Mouse (Mus musculus): Measurements from ENCODE around the gene Gkap1.
A peak's percentile ranks its signal among the peaks of the same experiment; 100 is the strongest.

Gkap1 gene

DNA sequence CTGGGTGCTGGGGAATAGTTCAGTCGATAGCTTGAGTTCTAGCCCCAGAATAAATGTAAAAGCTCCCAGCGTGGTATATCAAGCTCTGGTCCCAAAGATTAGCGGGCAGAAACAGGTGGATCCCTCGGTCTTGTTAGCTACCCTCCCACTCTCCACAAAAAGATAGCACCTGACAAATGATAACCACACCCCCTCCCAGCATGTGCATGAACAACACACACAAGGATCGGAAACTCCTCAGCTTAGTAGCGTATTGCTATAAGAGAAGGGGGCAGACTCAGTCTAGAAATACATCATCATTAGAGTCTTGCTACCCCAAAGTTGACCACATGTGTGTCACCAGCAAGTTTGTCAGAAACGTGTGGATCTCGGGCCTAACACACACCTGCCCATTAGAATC is at the start of gene Gkap1:
Gene Gkap1 (minus strand): TSS at position 101 of the 400 bp plus-strand sequence.
- no peak for DNase-seq (ENCODE audit: low spot score in 2 of 2)

DNA sequence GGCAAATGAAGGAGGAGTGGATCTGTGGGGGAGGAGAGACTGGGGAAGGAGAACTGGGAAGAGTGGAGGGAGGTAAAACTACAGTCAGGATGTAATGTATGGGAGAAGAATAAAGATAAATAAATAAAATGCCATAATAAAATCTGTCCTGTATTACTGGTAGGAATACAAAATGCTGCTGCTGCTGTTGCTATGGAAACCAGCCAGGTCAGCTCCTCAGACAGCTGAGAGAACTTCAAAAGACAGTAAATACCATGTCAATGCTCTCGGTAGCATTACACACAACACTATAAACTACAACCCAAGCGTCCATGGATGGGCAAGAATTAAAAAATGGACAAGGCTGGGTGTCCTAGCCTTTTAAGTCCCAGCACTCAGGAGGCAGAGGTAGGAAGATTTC is 42.3 kb upstream of the Gkap1 start:
- no peak for DNase-seq (ENCODE audit: low spot score in 2 of 2)

DNA sequence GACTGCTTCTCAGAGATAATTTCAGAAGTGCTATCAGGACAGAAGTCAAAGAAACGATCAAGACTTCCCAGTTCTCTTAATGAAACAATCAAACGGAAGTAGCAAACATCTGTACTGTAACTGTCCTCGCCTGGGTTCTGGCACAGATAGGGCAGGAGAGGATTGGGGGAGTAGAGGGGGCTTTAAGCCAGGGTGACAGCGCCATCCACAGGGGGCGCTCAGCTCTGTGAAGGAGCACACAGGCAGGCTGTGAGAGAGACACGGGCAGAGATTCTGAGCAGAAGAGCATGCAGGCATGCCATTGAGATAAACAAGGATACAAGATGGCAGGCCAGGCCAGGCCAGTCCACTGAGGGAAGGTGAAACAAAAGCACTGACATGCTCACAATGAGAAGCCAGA is 39.5 kb upstream of the Gkap1 start:
- no peak for DNase-seq (ENCODE audit: low spot score in 2 of 2)

- DNase-seq (ENCODE audit: low spot score in 2 of 2): no peak
These were observed 38.3 kb upstream of the Gkap1 start for GRCm38 (mm10) chr13:58313758-58314157.

- DNase-seq (ENCODE audit: low spot score in 2 of 2): no peak
These were observed 35.9 kb upstream of the Gkap1 start for GRCm38 (mm10) chr13:58311351-58311750.

- no peak for DNase-seq (ENCODE audit: low spot score in 2 of 2)
These were observed 34.0 kb upstream of the Gkap1 start for GRCm38 (mm10) chr13:58309499-58309898.

DNA sequence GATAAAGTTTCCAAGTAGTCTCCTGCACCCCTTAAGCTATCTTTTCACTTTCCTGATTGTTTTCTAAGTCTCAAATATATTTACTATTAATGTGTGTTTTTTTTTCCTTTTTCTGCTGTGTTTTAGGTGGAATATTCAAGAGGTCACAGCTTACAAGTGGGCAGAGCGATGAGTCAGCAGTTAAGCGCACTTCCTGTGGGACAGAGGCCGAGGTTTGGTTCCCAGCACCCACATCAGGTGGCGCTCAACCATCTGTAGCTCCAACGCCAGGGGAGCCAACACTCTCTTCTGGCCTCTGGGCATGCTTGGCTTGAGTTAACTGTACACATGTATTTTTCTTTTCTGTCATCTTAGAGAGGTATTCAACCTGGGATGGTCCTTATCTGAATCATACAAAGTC is 32.0 kb upstream of the Gkap1 start:
- DNase-seq (ENCODE audit: low spot score in 2 of 2): no peak

GRCm38 (mm10) chr13:58305230-58305629 is 29.7 kb upstream of the Gkap1 start:
- DNase-seq (ENCODE audit: low spot score in 2 of 2): no peak

DNA sequence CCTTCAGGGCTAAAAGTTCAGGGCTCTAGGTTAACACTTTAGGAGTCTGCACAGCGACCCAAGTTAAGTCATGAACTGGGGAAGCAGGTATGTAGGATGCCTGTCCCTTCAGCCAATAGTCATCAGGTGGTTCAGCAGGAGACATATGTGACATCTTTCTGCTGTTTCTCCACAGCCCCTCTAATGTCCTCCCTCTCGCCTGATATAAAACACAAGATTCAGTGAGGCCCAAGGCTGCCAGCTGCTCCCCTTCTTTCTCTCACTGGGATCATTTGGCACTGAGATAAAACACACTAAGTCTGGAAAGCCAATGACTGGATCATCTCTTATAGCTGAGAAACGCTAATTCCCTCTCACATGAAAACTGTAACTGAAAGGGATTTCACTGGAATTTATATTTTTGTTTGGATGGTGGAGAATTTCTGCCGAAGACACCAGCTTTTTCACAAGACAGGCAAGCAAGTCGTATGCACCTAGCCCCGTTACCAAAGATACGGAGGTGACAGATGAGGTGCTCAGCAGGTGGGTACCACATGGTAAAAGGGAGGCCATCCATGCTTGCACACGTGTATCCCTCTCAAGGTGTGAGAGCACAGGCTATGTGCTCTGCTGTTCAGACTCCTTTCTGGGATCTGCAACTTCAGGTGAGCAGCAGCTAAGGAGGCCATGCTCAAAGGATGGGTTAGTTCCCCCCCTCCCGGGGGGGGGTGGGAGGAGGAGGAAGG is 27.1 kb upstream of the Gkap1 start:
- DNase-seq (ENCODE audit: low spot score in 2 of 2): no peak

- DNase-seq (ENCODE audit: low spot score in 2 of 2): no peak
These were observed 26.5 kb upstream of the Gkap1 start for GRCm38 (mm10) chr13:58301961-58302360.

- no peak for DNase-seq (ENCODE audit: low spot score in 2 of 2)
These were observed 23.3 kb upstream of the Gkap1 start for GRCm38 (mm10) chr13:58298756-58299155.

DNA sequence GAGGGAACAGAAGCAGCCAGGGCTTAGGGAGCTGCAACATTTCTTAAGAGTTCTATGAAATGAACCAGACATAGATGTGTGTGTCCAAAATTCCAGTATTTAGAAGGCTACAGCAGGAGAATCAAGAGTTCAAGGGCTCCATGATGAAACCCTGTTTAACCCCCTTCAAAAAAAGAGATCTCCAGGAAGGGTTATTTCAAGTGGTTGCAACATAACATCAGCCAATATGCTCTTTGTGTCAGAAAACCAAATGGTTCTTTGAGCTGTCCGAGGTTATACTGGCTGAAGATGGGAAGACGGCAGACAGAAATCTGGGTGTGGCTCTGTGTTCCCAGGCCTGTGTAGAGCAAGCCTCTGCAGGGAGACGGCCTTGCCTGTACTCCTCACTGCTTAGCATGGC is 20.1 kb upstream of the Gkap1 start:
- DNase-seq (ENCODE audit: low spot score in 2 of 2): no peak

- DNase-seq (ENCODE audit: low spot score in 2 of 2): no peak
These were observed 17.3 kb upstream of the Gkap1 start for GRCm38 (mm10) chr13:58292811-58293210.

DNA sequence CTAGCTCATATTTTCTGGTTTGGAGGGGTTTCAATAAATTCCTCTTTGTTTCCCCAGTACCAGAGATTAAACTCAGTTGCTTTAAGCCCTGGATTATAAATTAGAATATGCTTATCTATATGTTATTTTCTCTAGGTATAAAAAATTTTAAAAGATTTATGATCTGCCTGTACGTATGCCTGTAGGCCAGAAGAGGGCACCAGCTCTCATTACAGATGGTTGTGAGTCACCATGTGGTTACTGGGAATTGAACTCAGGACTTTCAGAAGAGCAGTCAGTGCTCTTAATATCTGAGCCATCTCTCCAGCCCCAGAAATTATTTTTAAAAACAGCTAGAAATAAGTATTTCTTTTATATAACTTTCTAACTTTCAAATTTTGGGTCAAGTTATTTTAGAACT is 13.8 kb upstream of the Gkap1 start:
- DNase-seq (ENCODE audit: low spot score in 2 of 2): no peak

DNA sequence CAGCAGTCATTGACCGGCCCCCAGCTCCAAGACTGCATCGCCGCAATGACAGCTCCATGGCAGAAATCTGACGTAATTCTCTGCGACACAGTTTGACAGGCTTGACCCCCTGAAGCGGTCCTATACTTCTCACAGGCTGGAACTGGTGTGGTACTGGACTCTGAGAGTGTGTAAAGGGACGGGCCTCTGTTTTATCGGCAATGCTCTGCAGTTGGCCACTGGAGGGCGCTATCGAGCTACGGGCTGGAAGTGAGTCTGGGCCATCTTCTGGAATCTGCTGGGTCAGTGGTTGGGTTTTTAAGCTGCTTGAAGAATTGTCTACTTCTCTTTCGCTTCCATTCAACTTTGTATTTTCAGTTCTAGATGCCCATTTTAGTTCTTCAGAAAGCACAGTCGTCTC is 12.3 kb upstream of the Gkap1 start:
- peak; percentile 55 to 77 for DNase-seq (ENCODE audit: low spot score in 2 of 2)

DNA sequence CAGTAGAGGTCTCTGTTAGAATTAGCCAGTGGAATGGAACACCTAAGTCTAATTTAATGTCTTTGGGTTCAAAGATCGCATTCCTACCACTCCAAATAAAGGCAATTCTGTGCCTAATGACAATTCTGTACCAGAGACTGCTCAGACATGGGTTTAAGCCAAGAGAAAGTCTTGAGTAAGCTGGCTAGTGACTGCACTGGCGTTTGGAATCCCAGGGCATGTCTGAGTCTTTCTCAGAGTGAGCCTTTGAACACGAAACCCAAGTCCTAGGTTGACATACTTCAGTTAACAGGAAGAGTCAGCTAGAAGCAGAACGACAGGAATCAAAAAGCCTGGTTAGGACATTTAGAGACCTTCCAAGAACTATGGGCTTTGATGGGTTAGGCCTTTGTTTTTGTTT is 8.0 kb upstream of the Gkap1 start:
- no peak for DNase-seq (ENCODE audit: low spot score in 2 of 2)

DNA sequence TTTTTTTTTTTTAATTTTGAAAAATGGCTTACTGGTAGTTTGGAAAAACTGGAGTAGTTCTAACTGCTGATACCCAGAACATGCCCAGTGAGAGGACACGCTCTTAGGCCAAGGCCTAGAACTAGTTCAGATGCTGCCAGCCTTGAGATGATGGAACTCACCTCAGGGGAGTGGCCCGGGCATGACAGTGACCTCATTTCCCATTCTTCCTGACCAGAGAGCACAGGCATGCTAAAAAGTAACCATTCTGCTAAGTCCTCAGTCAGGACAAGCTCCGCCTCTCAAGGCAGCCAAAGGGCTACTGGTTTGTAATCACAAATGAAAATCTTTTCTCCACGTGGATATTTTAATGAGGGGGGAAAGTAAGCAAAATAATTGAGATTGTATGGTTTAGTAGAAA is 6.4 kb upstream of the Gkap1 start:
- no peak for DNase-seq (ENCODE audit: low spot score in 2 of 2)

GRCm38 (mm10) chr13:58280528-58280927 is 5.0 kb upstream of the Gkap1 start:
- no peak for DNase-seq (ENCODE audit: low spot score in 2 of 2)

DNA sequence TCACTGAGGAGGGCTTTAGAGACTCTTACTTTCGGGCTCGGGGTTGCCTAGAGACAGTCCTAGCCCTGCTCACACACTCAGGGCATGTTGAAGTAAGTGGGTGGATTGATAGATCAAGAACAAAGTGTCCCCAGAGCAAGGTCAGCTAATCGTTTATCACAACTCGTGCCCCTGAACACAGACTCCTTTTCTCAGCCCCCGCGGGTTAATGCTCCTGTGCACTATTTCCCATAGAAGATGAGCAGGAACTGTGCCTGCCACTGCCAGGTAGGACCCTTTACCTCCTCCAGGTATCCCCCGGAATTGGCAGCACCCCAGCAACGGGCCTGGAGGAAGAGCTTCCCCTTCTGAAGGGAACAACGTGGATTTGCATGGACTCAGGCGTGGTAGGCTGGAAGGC is 757 bp upstream of the Gkap1 start:
- no peak for DNase-seq (ENCODE audit: low spot score in 2 of 2)

DNA sequence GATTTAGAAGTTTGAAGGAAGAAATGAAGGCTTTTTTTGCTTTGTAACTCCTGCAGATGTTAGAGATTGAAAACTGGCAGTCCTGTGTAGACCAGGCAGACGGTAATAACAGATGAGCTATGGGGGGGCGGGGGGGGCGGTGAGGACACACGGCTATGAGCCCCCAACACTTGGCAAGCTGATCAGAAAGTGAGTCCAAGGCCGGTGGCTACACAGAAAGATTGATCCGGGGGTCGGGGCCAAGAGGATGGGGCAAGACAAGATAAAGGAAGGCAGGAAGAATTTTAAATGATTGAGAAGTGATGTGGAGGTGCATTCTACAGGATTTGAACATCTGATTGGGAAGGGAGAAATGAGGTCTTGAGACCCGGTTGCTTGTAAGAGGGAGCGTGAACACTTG is 423 bp downstream of the Gkap1 start:
- no peak for DNase-seq (ENCODE audit: low spot score in 2 of 2)

GRCm38 (mm10) chr13:58274259-58274991 is 1.1 kb downstream of the Gkap1 start:
- peak; percentile 21 to 42 for DNase-seq (ENCODE audit: low spot score in 2 of 2)

GRCm38 (mm10) chr13:58273411-58274258 is 1.9 kb downstream of the Gkap1 start:
- DNase-seq (ENCODE audit: low spot score in 2 of 2): peak in 1 of 2 experiments; percentile 10

DNA sequence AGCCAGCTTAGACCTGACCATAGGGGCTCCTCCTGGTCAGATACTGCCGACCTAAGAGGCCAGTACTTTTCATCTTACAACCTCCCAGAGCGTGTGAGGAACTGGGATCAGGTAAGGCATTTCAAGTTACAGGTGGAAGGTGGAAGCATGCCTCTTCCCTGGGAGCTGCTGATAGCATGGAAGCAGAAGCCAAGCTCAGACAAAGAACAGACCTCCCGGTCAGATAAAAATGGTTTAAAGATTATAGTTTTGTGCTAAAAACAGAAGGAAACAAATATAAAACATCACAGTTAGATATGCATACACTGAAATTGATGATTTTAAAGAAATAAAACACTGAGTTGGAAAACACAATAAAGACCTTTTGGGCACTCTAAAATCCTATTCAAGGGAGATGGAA is 8.6 kb downstream of the Gkap1 start:
- DNase-seq (ENCODE audit: low spot score in 2 of 2): no peak

All from spleen, postnatal 14 days (tissue).